Mouse (Mus musculus) retina, postnatal 7 days (tissue): ENCODE data around the gene Sec14l1.

ENCODE experiments used
- DNase-seq: peaks from one replicate; pipeline ENCODE4 v3.0.0-alpha.2; 2012; ENCODE audit warnings: low read depth, low spot score

Gene Sec14l1

GRCm38 (mm10) chr11:117179902-117180301, 64.9 kb downstream of the Sec14l1 start:
- no peak for DNase-seq

- no peak for DNase-seq
Measured at GRCm38 (mm10) chr11:117182808-117183207, 67.8 kb downstream of the Sec14l1 start.

- no peak for DNase-seq
Measured at GRCm38 (mm10) chr11:117183299-117183698, 68.3 kb downstream of the Sec14l1 start.

GRCm38 (mm10) chr11:117183841-117184240, 68.9 kb downstream of the Sec14l1 start:
- DNase-seq: no peak

- no peak for DNase-seq
Measured at GRCm38 (mm10) chr11:117185076-117185933, 70.3 kb downstream of the Sec14l1 start.

GRCm38 (mm10) chr11:117191524-117191923, 76.6 kb downstream of the Sec14l1 start:
- no peak for DNase-seq

GRCm38 (mm10) chr11:117194475-117194937, 79.5 kb downstream of the Sec14l1 start:
- DNase-seq: no peak

- DNase-seq: no peak
Measured at GRCm38 (mm10) chr11:117195616-117196015, 80.6 kb downstream of the Sec14l1 start.

- DNase-seq: no peak
Measured at GRCm38 (mm10) chr11:117196681-117197080, 81.7 kb downstream of the Sec14l1 start.

- no peak for DNase-seq
Measured at GRCm38 (mm10) chr11:117198122-117198521, 83.2 kb downstream of the Sec14l1 start.

GRCm38 (mm10) chr11:117199282-117200175, 84.6 kb downstream of the Sec14l1 start, which contains the start of gene Sept9:
Gene Sept9 (plus strand): TSS chr11:117199661.
- DNase-seq: no peak

- no peak for DNase-seq
Measured at GRCm38 (mm10) chr11:117201846-117202245, 86.9 kb downstream of the Sec14l1 start.

GRCm38 (mm10) chr11:117204606-117205005, 89.6 kb downstream of the Sec14l1 start:
- no peak for DNase-seq

GRCm38 (mm10) chr11:117205042-117205441, 90.1 kb downstream of the Sec14l1 start:
- DNase-seq: no peak

- no peak for DNase-seq
Measured at GRCm38 (mm10) chr11:117205447-117205846, 90.5 kb downstream of the Sec14l1 start.

GRCm38 (mm10) chr11:117207436-117207835, 92.5 kb downstream of the Sec14l1 start:
- DNase-seq: no peak

GRCm38 (mm10) chr11:117208151-117208673, 93.2 kb downstream of the Sec14l1 start:
- DNase-seq: no peak
